23 mouse cellular contexts compared by ENCODE assay signal in genomic region chr15:9742172-9742571, GRCm38 (mm10). TPM values are rescaled to one million over a fixed set of nuclear protein-coding genes. Genes with fewer than 3 reads are reported as not detected.
"Had no signal": no experiment of that assay in that cellular context is flagged by ENCODE, and none has a peak within 500 bp of the region (broad histone marks: within the 10 kb centered on the region; RNA-seq: fewer than 3 reads in every experiment).

No protein-coding gene starts in this region.

- DNase-seq: kidney, adult 11 months; kidney, adult 8-10 months; kidney, postnatal 10 days; kidney, postnatal 36 days; layer of hippocampus, postnatal 36 days; left cerebral cortex, postnatal 4 days; lung, adult 2 months; lung, postnatal 14 days; lung, postnatal 4 days; thymus, postnatal 36 days had no signal

- H3K4me2 ChIP-seq: kidney, embryonic 15.5 days; limb, embryonic 12.5 days; limb, embryonic 15.5 days; liver, embryonic 12.5 days; liver, embryonic 15.5 days; midbrain, embryonic 13.5 days had no signal

- H3K4me3 ChIP-seq: kidney, embryonic 15.5 days; left cerebral cortex, adult 2 months; limb, embryonic 12.5 days; limb, embryonic 15.5 days; liver, embryonic 12.5 days; liver, embryonic 15.5 days; megakaryocyte, embryonic 14.5 days; midbrain, embryonic 10.5 days; midbrain, embryonic 13.5 days had no signal

- H3K4me1 ChIP-seq: kidney, embryonic 15.5 days; limb, embryonic 12.5 days; limb, embryonic 15.5 days; liver, embryonic 12.5 days; liver, embryonic 15.5 days; megakaryocyte, embryonic 14.5 days; midbrain, embryonic 10.5 days; midbrain, embryonic 13.5 days had no signal

- H3K27ac ChIP-seq: kidney, embryonic 15.5 days; left cerebral cortex, adult 2 months; limb, embryonic 12.5 days; limb, embryonic 15.5 days; liver, embryonic 12.5 days; liver, embryonic 15.5 days; midbrain, embryonic 10.5 days; midbrain, embryonic 13.5 days; stomach, postnatal 0 days had no signal

- H3K27me3 ChIP-seq: kidney, embryonic 15.5 days; limb, embryonic 12.5 days; limb, embryonic 15.5 days; liver, embryonic 12.5 days; liver, embryonic 15.5 days; megakaryocyte, embryonic 14.5 days; midbrain, embryonic 13.5 days had no signal

- H3K9ac ChIP-seq: kidney, embryonic 15.5 days; limb, embryonic 12.5 days; limb, embryonic 15.5 days; liver, embryonic 12.5 days; liver, embryonic 15.5 days; midbrain, embryonic 13.5 days had no signal

- H3K36me3 ChIP-seq: kidney, embryonic 15.5 days; limb, embryonic 12.5 days; limb, embryonic 15.5 days; liver, embryonic 12.5 days; liver, embryonic 15.5 days; midbrain, embryonic 10.5 days; midbrain, embryonic 13.5 days had no signal

- H3K9me3 ChIP-seq: kidney, embryonic 15.5 days; limb, embryonic 12.5 days; limb, embryonic 15.5 days; liver, embryonic 12.5 days; liver, embryonic 15.5 days; midbrain, embryonic 13.5 days had no signal

- ATAC-seq: liver, embryonic 12.5 days; midbrain, embryonic 13.5 days; midbrain, embryonic 16.5 days had no signal

RNA-seq across cellular contexts. Expression of gene Spef2, which starts 6.5 kb away (rescaled TPM):
- polyA plus RNA-seq: small intestine, adult 2 months; stomach, embryonic 14.5 days had no signal
